Mouse (Mus musculus) urinary bladder, postnatal 36 days (tissue): ENCODE measurements at regions not wholly inside any gene's neighbourhood (a gene's known extent, or its start where the extent isn't known, plus 50 kb on each side); places are given as distances from the start of the nearest gene placed in this dataset.

Source experiments
- DNase-seq, 2 experiments: peaks; one replicate each; pipeline ENCODE4 v3.0.0; 2022; ENCODE audit warnings: low spot score in 2 of 2, mixed read lengths in 1 of 2

- DNase-seq = no peak
Measured at GRCm38 (mm10) chr5:64609378-64610087, 193.7 kb upstream of the Klf3 start.

DNA sequence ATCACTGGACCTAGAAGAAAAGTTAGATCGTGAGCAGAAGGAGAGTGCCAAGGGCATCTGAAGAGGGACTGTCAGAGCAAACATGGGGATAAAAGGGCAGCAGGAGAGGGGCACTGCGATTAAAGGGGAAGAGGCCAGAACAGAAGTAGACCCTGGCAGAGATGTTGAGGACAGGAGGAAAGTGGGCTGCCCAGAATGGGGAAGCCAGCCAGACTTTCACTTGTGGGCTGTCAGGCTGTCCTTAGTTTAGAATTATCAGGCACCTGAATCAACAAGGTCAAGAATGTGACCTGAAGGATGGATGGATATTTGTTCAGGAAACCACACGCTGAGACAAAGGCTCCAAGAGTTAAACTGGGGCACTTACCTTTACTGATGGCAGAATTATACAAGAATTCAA lies 193.0 kb upstream of the Klf3 start:
- no peak for DNase-seq

GRCm38 (mm10) chr5:64610562-64611405 lies 192.4 kb upstream of the Klf3 start:
- peak; percentile 27 to 60 for DNase-seq

GRCm38 (mm10) chr5:64612017-64612416 lies 191.2 kb upstream of the Klf3 start:
- no peak for DNase-seq

GRCm38 (mm10) chr5:64613696-64614095 lies 189.5 kb upstream of the Klf3 start:
- no peak for DNase-seq

- no peak for DNase-seq
Measured at GRCm38 (mm10) chr5:64618126-64618525, 185.1 kb upstream of the Klf3 start.

DNA sequence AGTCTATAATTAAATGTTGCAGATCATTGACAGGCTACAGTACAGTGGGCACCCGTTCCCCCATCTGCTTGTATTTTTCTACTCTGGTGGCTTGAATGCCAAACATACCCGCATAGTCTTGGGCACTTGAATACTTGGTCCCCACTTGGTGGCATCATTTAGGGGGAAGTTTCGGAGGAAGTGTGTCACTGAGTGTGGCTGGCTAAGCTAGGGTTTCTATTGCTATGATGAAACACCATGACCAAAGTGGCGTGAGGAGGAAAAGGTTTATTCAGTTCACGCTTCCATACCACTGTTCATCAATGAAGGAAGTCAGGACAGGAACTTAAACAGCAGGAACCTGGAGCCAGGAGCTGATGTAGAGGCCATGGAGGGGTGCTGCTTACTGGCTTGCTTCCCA lies 183.4 kb upstream of the Klf3 start:
- DNase-seq = no peak

- no peak for DNase-seq
Measured at GRCm38 (mm10) chr5:64620726-64621125, 182.5 kb upstream of the Klf3 start.

GRCm38 (mm10) chr5:64621386-64621785 lies 181.8 kb upstream of the Klf3 start:
- DNase-seq = no peak

GRCm38 (mm10) chr5:64623653-64624052 lies 179.5 kb upstream of the Klf3 start:
- DNase-seq = no peak

DNA sequence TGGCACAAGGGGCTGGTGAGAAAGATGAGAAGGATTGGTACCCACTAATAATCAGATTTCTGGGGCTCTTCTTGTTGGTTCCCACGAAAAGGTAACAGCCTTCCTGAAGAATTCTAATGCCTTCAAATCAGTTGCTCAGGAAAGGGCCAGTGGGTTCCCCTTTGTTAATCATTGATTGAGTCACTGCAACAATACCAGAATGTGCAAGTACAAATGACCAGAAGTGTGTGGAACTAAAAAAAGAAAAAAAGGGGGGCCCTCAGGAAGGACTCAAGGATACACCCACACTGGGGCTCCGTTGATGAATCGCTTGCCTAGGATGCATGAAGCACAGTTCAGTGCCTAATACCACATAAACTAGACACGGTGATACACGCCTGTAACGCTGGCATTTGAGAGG lies 179.0 kb upstream of the Klf3 start:
- DNase-seq = no peak

- DNase-seq = no peak
Measured at GRCm38 (mm10) chr5:64625421-64625820, 177.8 kb upstream of the Klf3 start.

- peak; percentile 17 to 33 for DNase-seq
Measured at GRCm38 (mm10) chr5:64625841-64626298, 177.3 kb upstream of the Klf3 start.

DNA sequence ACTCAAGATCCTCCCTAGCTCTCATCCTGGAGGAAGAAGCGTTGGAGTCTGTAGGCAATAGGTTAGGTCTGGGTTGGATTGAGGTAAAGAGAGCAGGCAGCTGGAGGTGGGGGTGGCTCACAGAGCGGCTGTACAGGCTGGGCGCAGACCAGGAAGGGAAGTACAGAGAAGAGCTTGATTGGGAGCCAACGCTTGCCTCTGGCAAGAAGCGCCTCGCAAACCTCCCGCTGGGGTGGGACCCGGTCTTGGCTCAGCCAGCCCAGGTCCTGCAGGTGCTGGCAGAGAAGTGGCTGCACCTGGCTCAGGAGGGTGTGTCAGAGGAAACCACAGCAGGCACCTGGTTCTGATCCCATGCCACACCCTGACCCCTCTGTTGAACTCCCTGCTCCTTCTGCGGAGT lies 176.8 kb upstream of the Klf3 start:
- DNase-seq = peak; percentile 56 to 71

DNA sequence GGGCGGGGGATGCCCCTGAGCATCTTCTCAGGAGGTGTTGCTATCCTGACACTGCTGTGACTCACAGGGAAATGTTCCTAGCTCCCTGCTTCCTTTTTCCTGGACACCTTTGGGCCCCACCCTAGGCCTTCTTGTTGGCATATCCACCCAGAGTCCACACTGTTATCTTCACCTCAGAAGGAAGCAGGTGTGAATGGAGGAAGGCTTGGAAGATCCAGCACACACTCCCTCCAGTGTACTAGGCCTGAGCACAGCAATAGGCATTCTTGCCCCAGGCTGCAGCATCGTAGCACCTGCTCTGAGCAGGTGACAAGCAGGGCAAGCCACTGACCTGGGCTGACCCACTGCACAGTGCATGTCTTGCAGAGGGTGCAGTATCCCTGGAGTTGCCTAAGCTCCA lies 172.6 kb upstream of the Klf3 start:
- no peak for DNase-seq

DNA sequence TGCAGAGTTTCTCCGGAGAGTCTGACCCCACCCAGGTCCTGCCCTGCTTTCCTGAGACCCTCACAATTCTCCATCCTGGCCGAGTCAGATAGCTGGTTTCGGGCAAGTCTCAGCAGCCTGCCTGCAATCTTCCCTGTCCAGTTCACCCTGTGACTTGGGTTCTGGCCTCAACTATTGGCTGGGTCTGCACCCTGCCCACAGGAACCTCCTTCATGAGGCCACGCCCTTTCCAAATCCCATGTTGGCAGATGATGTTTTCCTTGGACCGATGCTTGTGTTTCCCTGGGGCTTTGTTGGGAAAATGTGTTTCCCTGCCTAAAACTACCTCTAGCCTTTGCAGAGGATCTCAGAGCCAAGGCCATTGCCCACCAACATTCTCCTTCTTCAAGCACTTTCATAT lies 171.0 kb upstream of the Klf3 start:
- no peak for DNase-seq

GRCm38 (mm10) chr5:64634008-64634407 lies 169.2 kb upstream of the Klf3 start:
- DNase-seq = no peak

- DNase-seq = no peak
Measured at GRCm38 (mm10) chr5:64634721-64635120, 168.5 kb upstream of the Klf3 start.

DNA sequence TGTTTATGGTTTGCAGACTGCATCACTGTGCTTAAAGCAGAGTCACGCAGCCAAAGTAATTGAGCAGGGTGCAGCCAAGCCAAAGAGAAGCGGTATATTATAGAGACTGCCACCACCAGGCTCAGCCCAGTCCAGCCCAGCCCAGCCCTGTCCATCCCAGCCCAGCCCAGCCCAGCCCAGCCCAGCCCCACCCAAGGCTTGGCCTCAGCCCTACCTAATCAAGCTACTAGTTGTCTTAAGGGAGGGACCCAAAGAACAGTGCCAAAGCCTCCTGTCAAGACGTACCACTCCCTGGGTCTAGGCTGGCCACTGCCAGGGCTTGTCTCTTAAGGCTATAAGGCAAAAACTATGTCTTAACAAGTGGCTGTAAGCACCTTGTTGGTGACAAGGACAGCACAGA lies 166.9 kb upstream of the Klf3 start:
- no peak for DNase-seq

DNA sequence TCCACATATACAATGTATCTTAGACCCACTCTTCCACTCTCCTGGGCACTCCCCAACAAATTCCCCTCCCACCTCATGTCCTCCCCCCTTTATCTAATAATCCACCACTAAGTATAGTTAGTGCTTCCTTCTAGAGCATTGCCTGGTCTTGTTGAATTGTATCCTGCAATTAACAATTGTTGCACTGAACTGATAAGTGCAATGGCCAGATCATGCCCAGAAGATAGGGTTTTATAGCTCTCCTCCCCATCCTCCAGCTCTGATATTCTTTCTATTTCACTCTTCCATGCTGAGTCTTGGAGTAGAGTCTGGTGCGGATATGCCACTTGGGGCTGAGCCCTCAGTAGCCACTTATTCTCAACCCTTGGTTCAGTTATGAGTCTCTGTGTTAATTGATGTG lies 159.6 kb upstream of the Klf3 start:
- no peak for DNase-seq

DNA sequence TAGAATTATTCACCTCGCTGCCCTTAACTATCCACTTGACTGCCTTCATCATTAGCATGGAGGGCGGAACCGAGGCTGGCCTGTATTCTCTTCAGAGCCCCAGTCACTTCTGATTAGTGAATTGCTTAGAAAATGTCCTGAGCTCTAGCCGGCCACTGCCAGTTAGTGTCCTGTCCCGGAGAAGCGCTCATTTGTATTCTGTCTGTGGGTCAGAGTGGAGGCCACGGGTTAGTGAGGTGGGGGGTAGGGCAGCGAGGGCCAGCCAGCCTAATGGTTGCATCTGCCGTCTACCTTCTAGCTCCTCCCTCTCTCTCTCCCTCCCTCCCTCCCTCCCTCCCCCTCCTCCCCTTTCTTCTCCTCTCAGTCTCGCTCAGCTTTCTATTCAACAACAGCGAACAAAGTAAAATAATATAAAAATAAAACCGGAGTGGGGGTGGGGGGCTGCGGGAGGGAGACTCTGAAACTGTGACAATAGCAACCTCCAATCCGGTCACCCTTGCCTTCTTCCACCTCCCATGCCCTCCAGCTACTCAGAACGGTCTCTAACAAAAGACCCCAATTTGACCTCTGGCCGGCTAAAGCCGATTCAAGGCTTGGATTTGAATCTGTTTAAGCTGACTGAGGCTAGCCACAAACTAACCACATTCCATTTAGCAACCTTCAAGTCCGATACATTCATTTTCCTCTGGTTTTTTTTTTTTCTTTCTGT lies 155.6 kb upstream of the Klf3 start:
- peak in 1 of 2 experiments; percentile 19 for DNase-seq

- no peak for DNase-seq
Measured at GRCm38 (mm10) chr5:64648492-64648891, 154.7 kb upstream of the Klf3 start.
